Mouse (Mus musculus) frontal cortex, postnatal 36 days (tissue): ENCODE results near the gene Zim1.

ENCODE experiments used
- DNase-seq, 2 experiments: peaks; one replicate each; pipeline ENCODE4 v3.0.0; 2022; ENCODE audit warnings: low spot score in 2 of 2

The Zim1 gene

GRCm38 (mm10) chr7:6696241-6697045 lies at the start of gene Zim1:
Zim1 (minus strand) TSS chr7:6696450.
- peak; percentile 82 to 93 for DNase-seq

GRCm38 (mm10) chr7:6744281-6744904 lies 48.1 kb upstream of the Zim1 start:
- DNase-seq = no peak

- DNase-seq = no peak
These were observed 39.8 kb upstream of the Zim1 start for GRCm38 (mm10) chr7:6736060-6736459.

- no peak for DNase-seq
These were observed 35.7 kb upstream of the Zim1 start for GRCm38 (mm10) chr7:6731930-6732329.

GRCm38 (mm10) chr7:6731373-6731772 lies 35.1 kb upstream of the Zim1 start:
- DNase-seq = no peak

- DNase-seq = peak; percentile 14 to 29
These were observed 34.6 kb upstream of the Zim1 start for GRCm38 (mm10) chr7:6730801-6731200.

- DNase-seq = peak; percentile 89 to 90
These were observed 34.0 kb upstream of the Zim1 start, which contains the start of the genes Peg3 and Usp29 for GRCm38 (mm10) chr7:6730241-6730640. Peg3 (minus strand) TSS chr7:6730431. Usp29 (plus strand) TSS chr7:6730578.

GRCm38 (mm10) chr7:6729061-6729817 lies 33.0 kb upstream of the Zim1 start:
- peak; percentile 89 to 92 for DNase-seq

GRCm38 (mm10) chr7:6728263-6728931 lies 32.1 kb upstream of the Zim1 start:
- peak; percentile 89 to 94 for DNase-seq

GRCm38 (mm10) chr7:6727351-6728121 lies 31.3 kb upstream of the Zim1 start:
- DNase-seq = peak; percentile 81 to 91

GRCm38 (mm10) chr7:6709396-6709795 lies 13.1 kb upstream of the Zim1 start:
- no peak for DNase-seq

GRCm38 (mm10) chr7:6708451-6709180 lies 12.4 kb upstream of the Zim1 start:
- DNase-seq = no peak

- DNase-seq = no peak
These were observed 11.3 kb upstream of the Zim1 start for GRCm38 (mm10) chr7:6707416-6708015.

GRCm38 (mm10) chr7:6699230-6699629 lies 3.0 kb upstream of the Zim1 start:
- no peak for DNase-seq

GRCm38 (mm10) chr7:6685511-6685910 lies 10.7 kb downstream of the Zim1 start:
- DNase-seq = no peak

GRCm38 (mm10) chr7:6666726-6667125 lies 29.5 kb downstream of the Zim1 start:
- no peak for DNase-seq

GRCm38 (mm10) chr7:6663430-6663829 lies 32.8 kb downstream of the Zim1 start:
- no peak for DNase-seq

- peak; percentile 5 to 47 for DNase-seq
These were observed 36.6 kb downstream of the Zim1 start for GRCm38 (mm10) chr7:6659605-6660004.

GRCm38 (mm10) chr7:6658606-6659005 lies 37.6 kb downstream of the Zim1 start:
- DNase-seq = no peak

- DNase-seq = no peak
These were observed 44.1 kb downstream of the Zim1 start for GRCm38 (mm10) chr7:6652151-6652550.
